Mouse (Mus musculus): ENCODE results near the gene Adipor2. TPM values are rescaled to one million over a fixed set of nuclear protein-coding genes. Genes with fewer than 3 reads are reported as not detected.
"Not testable (repeated sequence)": the region's sequence is repeated elsewhere in the genome, so short reads cannot be mapped to it uniquely, and the experiment has no call there.

Adipor2 gene
- polyA plus RNA-seq, 1 experiment from 2014 or later, result 45.5 TPM

DNA sequence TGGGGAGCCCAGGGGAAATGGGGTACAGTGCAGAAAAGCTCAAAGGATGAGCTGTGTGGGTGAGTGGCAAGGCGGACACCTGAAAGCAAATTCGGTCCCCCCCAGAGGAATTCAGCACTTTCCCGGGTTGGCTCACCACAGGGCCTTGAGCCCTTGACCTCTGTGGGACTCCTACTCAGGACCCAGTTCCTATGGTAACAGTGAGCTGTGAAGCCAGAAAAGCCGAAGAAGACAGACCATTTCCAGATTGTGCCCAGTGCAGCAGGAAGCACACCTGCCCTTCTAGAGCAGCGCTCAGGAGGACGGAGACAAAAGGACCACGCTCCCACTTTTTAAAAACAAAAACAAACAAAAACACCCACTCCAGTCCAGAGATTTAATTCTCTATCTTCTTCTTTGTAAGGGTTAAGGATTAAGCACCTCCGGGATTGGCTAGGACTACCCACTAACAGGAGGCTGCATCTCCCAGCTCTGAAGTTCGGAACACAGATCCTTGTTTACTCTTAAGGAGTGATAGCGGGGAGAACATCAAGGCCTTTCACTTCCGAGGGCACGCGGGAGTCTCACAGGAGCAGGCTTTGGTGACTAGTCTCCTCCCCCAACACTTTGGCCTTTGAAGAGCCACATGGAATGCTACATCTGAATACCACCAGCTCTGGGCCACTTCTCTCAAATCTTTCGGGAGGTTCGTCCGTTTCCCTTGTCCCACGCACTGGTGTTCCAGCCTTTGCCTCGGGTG is 31.0 kb upstream of the Adipor2 start:
- Histone ChIP-seq H3K27me3 (ENCODE audit: control insufficient read depth, insufficient read depth, low read length) (no peaks in the 10 kb centered on the region), H3K9ac (ENCODE audit: low read length) (peak overlapping the region; percentile 61), H3K27ac (ENCODE audit: low read length) (no peak overlapping the region), H3K36me3 (ENCODE audit: control insufficient read depth, insufficient read depth, low read length) (no peaks in the 10 kb centered on the region), H3K4me1 (ENCODE audit: control insufficient read depth, insufficient read depth, low read length) (peaks cover 18% of the 10 kb centered on the region; the same call in 1 of the 2 replicates), H3K4me3 (replicated peaks; ENCODE audit: low read length) (peak overlapping the region; percentile 44), H3K4me2 (ENCODE audit: low read depth, low read length) (peak overlapping the region; percentile 76), H3K9me3 (replicated peaks; ENCODE audit: control insufficient read depth, low read length) (no peaks in the 10 kb centered on the region)
- ATAC-seq (ENCODE audit: insufficient read depth, low FRiP score), result 0 out of 2 replicates have a peak, but pooled peaks have one; percentile 2
- 13% methylated on average over 18 of the region's 18 CpGs for WGBS

DNA sequence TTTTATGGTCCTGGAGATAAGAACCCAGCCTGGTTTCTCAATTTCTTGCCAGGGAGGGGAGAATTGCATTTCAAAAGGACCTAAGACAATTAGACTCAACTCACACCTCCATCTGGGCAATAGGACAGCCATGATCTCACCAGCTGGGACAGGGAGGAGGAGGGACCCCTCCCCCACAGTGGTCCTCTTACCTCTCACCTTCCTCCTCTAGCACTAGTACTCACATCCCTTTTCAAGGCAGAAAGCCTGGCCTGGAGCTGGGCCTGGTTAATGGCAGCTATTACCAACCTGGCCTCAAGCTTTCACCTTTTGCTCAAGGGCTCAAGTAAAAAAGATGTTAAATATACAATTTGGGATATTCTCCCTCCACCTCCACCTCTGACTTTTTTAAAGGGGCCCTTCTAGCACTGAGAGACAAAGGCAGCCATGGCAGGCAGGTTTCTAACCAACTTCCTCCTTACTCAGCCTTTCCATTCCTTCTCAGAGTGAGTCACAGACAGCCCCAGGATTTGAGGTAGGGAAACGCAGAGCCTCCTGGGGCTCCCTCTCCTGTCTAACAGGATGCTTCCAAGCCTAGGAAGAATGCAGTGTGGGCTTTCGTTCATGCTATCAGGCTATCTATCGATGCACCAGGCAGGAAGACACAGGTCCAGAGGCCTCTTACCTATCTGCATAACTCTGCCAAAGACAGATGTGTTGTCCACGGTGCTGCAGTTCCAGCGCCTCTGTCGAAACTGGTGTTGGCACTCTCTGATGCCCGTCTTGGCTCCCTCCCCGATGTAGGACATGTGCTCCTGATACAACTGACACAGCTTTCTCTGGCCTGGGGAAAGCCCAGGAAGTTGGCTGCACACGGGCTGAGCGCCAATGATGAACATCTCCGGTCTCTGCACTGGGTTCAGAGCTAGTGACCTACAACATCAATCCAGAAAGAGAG is 28.4 kb upstream of the Adipor2 start:
- H3K9ac ChIP-seq (ENCODE audit: low read length), result no peak overlapping the region
- no peaks in the 10 kb centered on the region for H3K36me3 ChIP-seq (ENCODE audit: control insufficient read depth, insufficient read depth, low read length)
- 68% methylated on average over 11 of the region's 11 CpGs for WGBS
- ATAC-seq (ENCODE audit: insufficient read depth, low FRiP score), result no peak
- peaks cover 5% of the 10 kb centered on the region; the same call in 1 of the 2 replicates for H3K4me1 ChIP-seq (ENCODE audit: control insufficient read depth, insufficient read depth, low read length)
- H3K9me3 ChIP-seq (replicated peaks; ENCODE audit: control insufficient read depth, low read length), result no peaks in the 10 kb centered on the region
- H3K4me2 ChIP-seq (ENCODE audit: low read depth, low read length), result no peak overlapping the region
- H3K27me3 ChIP-seq (ENCODE audit: control insufficient read depth, insufficient read depth, low read length), result no peaks in the 10 kb centered on the region
- H3K4me3 ChIP-seq (replicated peaks; ENCODE audit: low read length), result no peak overlapping the region
- H3K27ac ChIP-seq (ENCODE audit: low read length), result no peak overlapping the region

DNA sequence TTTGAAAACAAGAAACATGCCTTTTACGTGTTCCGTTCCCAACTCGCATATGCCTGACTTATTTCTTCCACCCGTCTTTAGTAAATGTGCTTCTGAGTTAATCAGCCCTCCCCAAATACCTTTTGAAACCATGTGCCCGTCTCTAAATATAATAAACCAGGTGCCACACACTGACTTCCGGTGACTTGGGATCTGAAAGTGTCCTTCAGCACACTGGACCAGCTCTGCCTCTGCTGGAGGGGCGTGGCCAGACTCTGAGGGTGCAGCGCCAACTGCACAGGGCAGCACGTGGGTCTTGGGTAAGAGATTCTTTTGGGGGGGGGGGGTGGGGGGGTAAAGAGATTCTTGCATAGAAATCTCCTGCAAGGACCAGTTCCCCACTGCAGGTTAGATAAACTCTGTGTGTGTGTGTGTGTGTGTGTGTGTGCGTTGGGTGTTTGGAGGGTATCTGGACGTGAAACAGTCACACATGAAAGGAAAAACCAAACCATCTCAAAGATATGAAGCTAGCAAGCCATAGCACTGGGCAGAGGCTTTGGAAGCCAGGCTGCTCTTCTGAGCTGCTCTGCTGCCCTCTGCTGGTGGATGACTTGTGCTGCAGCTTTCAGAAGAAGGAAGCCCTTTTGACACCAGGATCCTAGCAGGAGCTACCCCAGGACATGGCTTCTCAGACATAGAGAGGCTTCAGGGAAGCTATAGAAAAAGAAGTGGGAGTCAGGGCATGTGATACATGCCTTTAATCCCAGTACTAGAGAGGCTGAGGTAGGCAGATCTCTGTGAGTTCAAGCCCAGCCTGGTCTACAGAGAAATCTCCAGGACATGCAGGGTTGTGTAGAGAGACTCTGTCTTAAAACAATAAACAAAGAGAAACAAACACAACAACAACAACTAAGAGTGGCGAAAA is 26.5 kb upstream of the Adipor2 start:
- Histone ChIP-seq H3K4me3 (replicated peaks; ENCODE audit: low read length) (peak overlapping the region; percentile 19), H3K4me2 (ENCODE audit: low read depth, low read length) (peak overlapping the region; percentile 50), H3K27ac (ENCODE audit: low read length) (peak overlapping the region; percentile 77), H3K27me3 (ENCODE audit: control insufficient read depth, insufficient read depth, low read length) (no peaks in the 10 kb centered on the region), H3K9me3 (replicated peaks; ENCODE audit: control insufficient read depth, low read length) (no peaks in the 10 kb centered on the region), H3K9ac (ENCODE audit: low read length) (no peak overlapping the region), H3K36me3 (ENCODE audit: control insufficient read depth, insufficient read depth, low read length) (no peaks in the 10 kb centered on the region), H3K4me1 (ENCODE audit: control insufficient read depth, insufficient read depth, low read length) (peaks cover 5% of the 10 kb centered on the region; the same call in 1 of the 2 replicates)
- 24% methylated on average over 12 of the region's 12 CpGs for WGBS
- ATAC-seq (ENCODE audit: insufficient read depth, low FRiP score), result peak; percentile 66; the same call in 1 of the 2 replicates

DNA sequence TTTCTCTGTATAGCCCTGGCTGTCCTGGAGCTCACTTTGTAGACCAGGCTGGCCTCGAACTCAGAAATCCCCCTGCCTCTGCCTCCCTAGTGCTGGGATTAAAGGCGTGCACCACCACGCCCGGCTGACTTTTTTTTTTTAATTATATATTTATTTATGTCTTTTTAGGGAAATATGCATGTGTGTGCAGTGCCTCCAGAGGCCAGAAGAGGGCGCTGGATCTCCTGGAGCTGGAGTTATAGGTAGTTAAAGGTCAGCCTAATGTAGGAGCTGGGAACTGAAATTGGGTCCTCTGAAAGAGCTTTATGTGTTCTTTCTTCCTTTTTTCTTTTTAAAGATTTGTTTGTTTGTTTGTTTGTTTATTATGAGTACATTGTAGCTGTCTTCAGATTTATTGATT is 25.2 kb upstream of the Adipor2 start:
- not testable (repeated sequence) for H3K27me3 ChIP-seq (ENCODE audit: control insufficient read depth, insufficient read depth, low read length); H3K4me2 ChIP-seq (ENCODE audit: low read depth, low read length); H3K9ac ChIP-seq (ENCODE audit: low read length); ATAC-seq (ENCODE audit: insufficient read depth, low FRiP score); H3K9me3 ChIP-seq (replicated peaks; ENCODE audit: control insufficient read depth, low read length); H3K4me1 ChIP-seq (ENCODE audit: control insufficient read depth, insufficient read depth, low read length); H3K27ac ChIP-seq (ENCODE audit: low read length); H3K36me3 ChIP-seq (ENCODE audit: control insufficient read depth, insufficient read depth, low read length); H3K4me3 ChIP-seq (replicated peaks; ENCODE audit: low read length)
- WGBS, result 82% methylated on average over 5 of the region's 5 CpGs

DNA sequence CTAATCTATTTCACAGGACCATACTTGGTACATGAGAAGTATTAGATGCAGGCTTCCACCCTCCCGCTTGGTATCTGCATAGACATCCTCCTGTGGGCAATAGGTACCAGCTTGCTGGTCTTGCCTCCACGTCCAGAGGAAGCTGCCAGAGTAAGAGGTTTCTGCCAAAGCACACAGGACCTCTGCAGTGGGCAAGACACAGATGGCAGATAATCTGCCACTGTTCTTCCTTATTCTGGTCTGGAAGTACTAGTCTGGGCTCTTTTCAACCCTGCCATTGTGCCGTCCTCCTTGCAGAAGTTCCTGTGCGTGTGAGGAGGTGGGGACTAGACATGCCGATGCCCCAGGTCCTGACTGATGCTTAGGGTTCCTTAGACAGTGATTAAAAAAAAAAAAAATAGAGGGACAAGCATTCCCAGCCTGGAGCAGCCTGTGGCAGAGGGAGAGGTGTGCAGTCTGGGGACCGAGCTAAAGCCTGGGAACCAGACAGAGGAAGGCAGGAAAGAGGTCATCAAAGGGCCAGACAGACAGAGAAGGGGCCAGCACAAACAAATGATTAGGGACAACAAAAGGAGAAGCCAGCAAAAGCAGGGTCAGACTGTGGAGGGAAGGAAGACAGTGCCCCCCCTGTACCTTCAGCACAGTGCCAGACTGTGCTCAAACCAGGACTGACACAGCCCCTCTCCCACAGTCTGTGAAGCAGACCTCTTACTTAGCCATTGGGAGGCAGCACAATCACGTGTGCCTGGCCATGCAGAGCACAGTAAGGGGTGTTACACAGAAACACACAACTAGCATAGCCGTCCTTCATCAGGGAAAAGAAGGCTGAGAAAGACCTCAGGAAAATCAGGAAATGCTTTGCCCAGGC is 20.6 kb upstream of the Adipor2 start:
- Histone ChIP-seq H3K4me3 (replicated peaks; ENCODE audit: low read length) (no peak overlapping the region), H3K9me3 (replicated peaks; ENCODE audit: control insufficient read depth, low read length) (no peaks in the 10 kb centered on the region), H3K4me1 (ENCODE audit: control insufficient read depth, insufficient read depth, low read length) (no peaks in the 10 kb centered on the region), H3K27me3 (ENCODE audit: control insufficient read depth, insufficient read depth, low read length) (no peaks in the 10 kb centered on the region), H3K27ac (ENCODE audit: low read length) (no peak overlapping the region), H3K4me2 (ENCODE audit: low read depth, low read length) (no peak overlapping the region), H3K36me3 (ENCODE audit: control insufficient read depth, insufficient read depth, low read length) (no peaks in the 10 kb centered on the region), H3K9ac (ENCODE audit: low read length) (peak overlapping the region; percentile 26)
- 51% methylated on average over 8 of the region's 8 CpGs for WGBS
- ATAC-seq (ENCODE audit: insufficient read depth, low FRiP score), result no peak

DNA sequence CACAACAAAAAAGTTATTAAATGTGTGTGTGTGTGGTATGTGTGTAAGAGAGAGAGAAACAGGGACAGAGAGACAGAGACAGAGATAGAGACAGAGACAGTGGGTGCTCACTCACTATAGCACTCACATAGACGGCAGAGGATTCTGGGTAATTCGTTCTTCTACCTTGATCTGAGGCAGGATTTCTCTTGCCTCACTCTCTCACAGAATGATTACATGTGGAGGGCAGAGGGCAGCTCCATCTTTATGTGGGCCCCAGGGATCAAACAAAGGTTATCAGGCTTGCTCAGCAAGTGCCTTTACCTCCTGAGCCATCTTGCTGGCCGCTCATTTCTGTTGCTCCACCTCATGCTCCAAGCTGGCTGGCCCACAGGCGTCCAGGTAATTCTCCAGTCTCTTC is 16.9 kb upstream of the Adipor2 start:
- 66% methylated on average over 4 of the region's 4 CpGs for WGBS
- Histone ChIP-seq H3K9me3 (replicated peaks; ENCODE audit: control insufficient read depth, low read length) (no peaks in the 10 kb centered on the region), H3K36me3 (ENCODE audit: control insufficient read depth, insufficient read depth, low read length) (no peaks in the 10 kb centered on the region), H3K9ac (ENCODE audit: low read length) (no peak overlapping the region), H3K27ac (ENCODE audit: low read length) (no peak overlapping the region), H3K27me3 (ENCODE audit: control insufficient read depth, insufficient read depth, low read length) (no peaks in the 10 kb centered on the region), H3K4me2 (ENCODE audit: low read depth, low read length) (no peak overlapping the region), H3K4me3 (replicated peaks; ENCODE audit: low read length) (no peak overlapping the region), H3K4me1 (ENCODE audit: control insufficient read depth, insufficient read depth, low read length) (no peaks in the 10 kb centered on the region)
- ATAC-seq (ENCODE audit: insufficient read depth, low FRiP score), result no peak

DNA sequence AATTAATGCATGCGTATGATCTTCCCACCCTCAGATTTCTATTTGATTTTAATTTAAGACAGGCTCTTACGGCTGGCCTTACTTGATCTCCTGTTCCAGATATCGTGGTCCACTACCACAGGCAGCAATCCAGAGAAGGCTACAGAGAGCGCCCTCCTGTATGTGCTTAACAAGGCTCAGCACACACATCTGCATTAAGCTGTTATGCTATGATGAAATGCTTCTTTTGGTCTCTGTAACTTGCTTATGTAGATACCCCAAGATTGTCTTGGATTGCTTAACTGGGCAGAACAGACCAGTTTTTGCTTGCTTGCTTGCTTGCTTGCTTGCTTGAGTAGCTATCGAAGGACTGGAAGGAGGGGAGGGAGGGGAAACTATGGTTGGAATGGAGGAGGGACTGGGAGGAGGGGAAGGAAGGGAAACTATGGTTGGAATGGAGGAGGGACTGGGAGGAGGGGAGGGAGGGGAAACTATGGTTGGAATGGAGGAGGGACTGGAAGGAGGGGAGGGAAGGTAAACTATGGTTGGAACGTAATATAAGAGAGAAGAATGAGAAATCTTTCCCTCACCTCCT is 14.3 kb upstream of the Adipor2 start:
- H3K4me3 ChIP-seq (replicated peaks; ENCODE audit: low read length), result no peak overlapping the region
- H3K4me2 ChIP-seq (ENCODE audit: low read depth, low read length), result no peak overlapping the region
- no peak for ATAC-seq (ENCODE audit: insufficient read depth, low FRiP score)
- no peaks in the 10 kb centered on the region for H3K36me3 ChIP-seq (ENCODE audit: control insufficient read depth, insufficient read depth, low read length)
- no peak overlapping the region for H3K9ac ChIP-seq (ENCODE audit: low read length)
- no peak overlapping the region for H3K27ac ChIP-seq (ENCODE audit: low read length)
- WGBS, result 64% methylated on average over 6 of the region's 6 CpGs
- H3K9me3 ChIP-seq (replicated peaks; ENCODE audit: control insufficient read depth, low read length), result no peaks in the 10 kb centered on the region
- no peaks in the 10 kb centered on the region for H3K27me3 ChIP-seq (ENCODE audit: control insufficient read depth, insufficient read depth, low read length)
- no peaks in the 10 kb centered on the region for H3K4me1 ChIP-seq (ENCODE audit: control insufficient read depth, insufficient read depth, low read length)

DNA sequence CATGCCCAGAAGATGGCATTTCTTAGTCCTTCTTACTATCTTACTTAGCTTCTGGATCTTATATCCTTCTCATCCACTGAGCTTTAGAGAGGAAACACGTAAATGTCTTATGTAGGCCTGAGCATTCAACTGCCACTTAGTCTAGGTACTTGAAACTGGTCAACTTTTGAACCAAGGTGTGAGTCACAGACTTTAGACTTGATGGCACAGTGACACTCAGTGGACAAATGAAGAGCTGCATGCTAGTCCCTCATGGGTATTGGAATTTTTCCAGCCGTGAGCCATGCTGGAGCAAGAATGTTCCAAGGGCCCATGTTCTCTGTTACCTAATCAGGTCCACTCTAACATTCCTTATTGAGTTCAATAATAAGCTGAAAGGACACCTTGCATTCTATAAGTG is 13.0 kb upstream of the Adipor2 start:
- ATAC-seq (ENCODE audit: insufficient read depth, low FRiP score), result no peak

More for the DNA sequence above, 13.0 kb upstream of the Adipor2 start:
- no peaks in the 10 kb centered on the region for H3K27me3 ChIP-seq (ENCODE audit: control insufficient read depth, insufficient read depth, low read length)
- no peaks in the 10 kb centered on the region for H3K9me3 ChIP-seq (replicated peaks; ENCODE audit: control insufficient read depth, low read length)
- H3K27ac ChIP-seq (ENCODE audit: low read length), result no peak overlapping the region
- no peaks in the 10 kb centered on the region for H3K36me3 ChIP-seq (ENCODE audit: control insufficient read depth, insufficient read depth, low read length)
- no peaks in the 10 kb centered on the region for H3K4me1 ChIP-seq (ENCODE audit: control insufficient read depth, insufficient read depth, low read length)
- no peak overlapping the region for H3K4me2 ChIP-seq (ENCODE audit: low read depth, low read length)
- no peak overlapping the region for H3K9ac ChIP-seq (ENCODE audit: low read length)
- 43% methylated on average over 2 of the region's 2 CpGs for WGBS
- H3K4me3 ChIP-seq (replicated peaks; ENCODE audit: low read length), result no peak overlapping the region
